Mouse (Mus musculus): ENCODE results near the gene Entpd8.

- TF ChIP-seq CTCF (IDR thresholded peaks at IDR 0.05; ENCODE audit: low read depth) (no peak), EP300 (IDR thresholded peaks at IDR 0.05; ENCODE audit: low read depth) (no peak)
Measured at GRCm38 (mm10) chr2:25114308-25114707, 34.2 kb downstream of the Entpd8 start.
